Mouse (Mus musculus): ENCODE measurements around the gene Setd2. TPM values are rescaled to one million over a fixed set of nuclear protein-coding genes. Genes with fewer than 3 reads are reported as not detected.

Gene Setd2
- 43.3 and 45.0 TPM in 2 replicates for polyA plus RNA-seq (2015; fragmentation: Nextera tagmentation; extraction: Ambion mirVana)

DNA sequence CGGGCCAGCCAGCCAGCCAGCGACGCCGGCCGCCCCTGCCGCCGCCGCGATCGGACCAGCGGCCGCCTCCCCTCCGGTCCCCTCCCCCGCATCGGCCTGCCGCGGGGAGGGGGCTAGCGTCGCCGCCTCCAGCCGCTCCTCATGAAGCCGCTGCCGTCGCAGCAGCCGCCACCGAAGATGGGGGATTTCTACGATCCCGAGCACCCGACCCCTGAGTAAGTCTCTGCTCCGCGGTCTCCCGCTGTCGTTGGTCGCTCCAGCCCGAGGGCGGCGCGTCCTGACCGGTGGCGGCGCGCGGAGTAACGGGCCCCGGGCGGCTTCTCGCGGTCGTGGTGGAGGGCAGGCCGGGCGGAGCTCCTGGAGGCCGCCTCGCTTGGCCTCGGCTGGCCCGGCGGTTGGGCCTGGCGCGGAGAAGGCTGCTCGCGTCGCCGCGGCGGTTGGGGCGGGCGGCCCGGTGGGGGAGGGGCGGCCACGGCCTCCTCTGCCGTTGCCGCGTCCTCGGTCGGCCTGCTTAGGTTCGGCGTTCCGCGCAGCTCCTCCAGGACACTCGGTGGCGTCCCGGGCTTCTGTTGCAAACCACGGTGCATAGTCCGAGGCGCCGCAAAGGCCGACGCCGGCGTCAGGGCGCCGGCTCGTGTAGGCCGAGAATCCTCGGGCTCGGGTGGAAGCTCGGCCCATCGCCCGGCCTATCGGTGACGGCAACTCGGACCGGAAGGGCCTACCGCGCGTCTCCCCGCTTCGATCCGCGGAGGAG, at the start of gene Setd2:
TSS of gene Setd2 (plus strand) at position 60 of the 754 bp plus-strand sequence.
- no peaks in the 10 kb centered on the region for H3K27me3 ChIP-seq
- H3K36me3 ChIP-seq, result peaks cover 4% of the 10 kb centered on the region
- H3K27ac ChIP-seq, result peak within 1 kb of the TSS; percentile 100
- no peaks in the 10 kb centered on the region for H3K9me3 ChIP-seq
- under 1% methylated on average over 70 of the region's 109 CpGs for WGBS
- H3K9ac ChIP-seq, result peak within 1 kb of the TSS; percentile 100
- H3K4me2 ChIP-seq (replicated peaks), result peak within 1 kb of the TSS; percentile 85
- peak; percentile 33 for ATAC-seq (ENCODE audit: low FRiP score, low read depth)
- H3K4me3 ChIP-seq, result peak within 1 kb of the TSS; percentile 97
- H3K4me1 ChIP-seq, result peaks cover 33% of the 10 kb centered on the region

DNA sequence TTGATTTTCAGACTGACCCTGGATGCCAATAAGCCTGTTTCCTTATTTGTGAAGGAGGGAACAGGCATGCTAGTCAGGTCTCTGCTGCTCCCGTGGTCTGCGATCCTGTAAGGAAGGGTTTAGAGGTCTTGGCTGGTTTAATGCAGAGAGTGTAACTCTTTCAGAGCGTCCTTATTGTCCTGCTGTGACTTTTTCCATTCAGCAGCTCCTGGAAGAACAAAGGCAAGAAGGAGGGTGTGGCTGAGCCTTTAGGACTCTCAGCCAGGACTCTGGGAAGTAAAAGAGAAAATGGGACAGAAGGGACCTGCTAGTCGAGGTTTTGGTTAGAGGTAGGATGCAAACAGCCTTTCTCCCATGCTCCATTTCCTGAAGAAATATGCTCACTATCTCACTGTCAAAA, 43.6 kb upstream of the Setd2 start:
- no peak overlapping the region for H3K4me3 ChIP-seq
- H3K27ac ChIP-seq, result no peak overlapping the region
- no peaks in the 10 kb centered on the region for H3K27me3 ChIP-seq
- H3K36me3 ChIP-seq, result no peaks in the 10 kb centered on the region
- no peak for ATAC-seq (ENCODE audit: low FRiP score, low read depth)
- H3K9me3 ChIP-seq, result peaks cover 7% of the 10 kb centered on the region
- H3K9ac ChIP-seq, result no peak overlapping the region; the same call in 1 of the 2 replicates
- no peak overlapping the region for H3K4me2 ChIP-seq (replicated peaks)
- no peaks in the 10 kb centered on the region for H3K4me1 ChIP-seq
- WGBS, result 65% methylated on average over 4 of the region's 4 CpGs

DNA sequence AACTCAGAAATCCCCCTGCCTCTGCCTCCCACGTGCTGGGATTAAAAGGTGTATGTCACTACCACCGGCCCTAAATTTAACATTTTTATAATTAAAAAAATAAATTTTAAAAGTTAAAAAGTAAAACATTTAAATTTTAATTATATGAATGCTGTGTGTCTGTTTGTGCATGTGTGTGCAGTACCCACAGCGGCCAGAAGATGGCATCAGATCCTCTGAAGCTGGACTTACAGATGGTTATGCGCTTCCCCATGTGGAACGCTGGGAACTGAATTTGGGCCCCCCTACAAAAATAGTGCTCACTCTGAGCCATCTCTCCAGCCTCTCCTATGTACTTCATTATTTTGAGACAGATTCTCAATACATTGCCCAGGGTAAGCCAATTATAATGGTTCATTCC, 41.5 kb upstream of the Setd2 start:
- Histone ChIP-seq H3K9ac (no peak overlapping the region), H3K27ac (no peak overlapping the region), H3K27me3 (no peaks in the 10 kb centered on the region), H3K36me3 (no peaks in the 10 kb centered on the region), H3K9me3 (peaks cover 7% of the 10 kb centered on the region), H3K4me1 (no peaks in the 10 kb centered on the region), H3K4me2 (replicated peaks) (no peak overlapping the region), H3K4me3 (no peak overlapping the region)
- ATAC-seq (ENCODE audit: low FRiP score, low read depth), result no peak
- WGBS, result 57% methylated on average over 5 of the region's 5 CpGs

DNA sequence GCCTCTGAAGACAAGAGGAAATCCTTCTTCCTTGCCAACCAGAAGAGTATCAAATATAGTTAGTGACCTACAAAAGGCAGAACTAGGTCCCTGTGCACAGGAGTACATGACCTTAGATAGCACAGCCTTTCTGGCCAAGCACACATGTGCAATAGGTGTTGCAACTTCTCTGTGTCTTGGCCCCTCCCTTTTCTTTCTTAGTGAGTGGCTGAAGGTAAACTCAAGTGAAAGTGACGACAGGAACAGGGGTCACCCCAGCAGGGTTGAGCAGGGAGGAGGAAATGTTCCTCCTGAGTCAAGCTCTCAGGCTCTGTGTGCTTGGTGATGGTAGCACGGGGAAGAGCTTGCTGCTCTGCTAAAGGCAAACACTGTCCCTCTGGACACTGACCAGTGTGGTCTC, 6.7 kb upstream of the Setd2 start:
- no peaks in the 10 kb centered on the region for H3K36me3 ChIP-seq
- H3K9me3 ChIP-seq, result no peaks in the 10 kb centered on the region
- ATAC-seq (ENCODE audit: low FRiP score, low read depth), result no peak
- no peak overlapping the region for H3K4me3 ChIP-seq
- H3K4me2 ChIP-seq (replicated peaks), result no peak overlapping the region
- 46% methylated on average over 2 of the region's 2 CpGs for whole genome bisulfite sequencing
- no peaks in the 10 kb centered on the region for H3K27me3 ChIP-seq
- H3K27ac ChIP-seq, result no peak overlapping the region
- no peak overlapping the region for H3K9ac ChIP-seq
- 0 out of 2 replicates have a peak, but pooled peaks cover 2% of the 10 kb centered on the region for H3K4me1 ChIP-seq

DNA sequence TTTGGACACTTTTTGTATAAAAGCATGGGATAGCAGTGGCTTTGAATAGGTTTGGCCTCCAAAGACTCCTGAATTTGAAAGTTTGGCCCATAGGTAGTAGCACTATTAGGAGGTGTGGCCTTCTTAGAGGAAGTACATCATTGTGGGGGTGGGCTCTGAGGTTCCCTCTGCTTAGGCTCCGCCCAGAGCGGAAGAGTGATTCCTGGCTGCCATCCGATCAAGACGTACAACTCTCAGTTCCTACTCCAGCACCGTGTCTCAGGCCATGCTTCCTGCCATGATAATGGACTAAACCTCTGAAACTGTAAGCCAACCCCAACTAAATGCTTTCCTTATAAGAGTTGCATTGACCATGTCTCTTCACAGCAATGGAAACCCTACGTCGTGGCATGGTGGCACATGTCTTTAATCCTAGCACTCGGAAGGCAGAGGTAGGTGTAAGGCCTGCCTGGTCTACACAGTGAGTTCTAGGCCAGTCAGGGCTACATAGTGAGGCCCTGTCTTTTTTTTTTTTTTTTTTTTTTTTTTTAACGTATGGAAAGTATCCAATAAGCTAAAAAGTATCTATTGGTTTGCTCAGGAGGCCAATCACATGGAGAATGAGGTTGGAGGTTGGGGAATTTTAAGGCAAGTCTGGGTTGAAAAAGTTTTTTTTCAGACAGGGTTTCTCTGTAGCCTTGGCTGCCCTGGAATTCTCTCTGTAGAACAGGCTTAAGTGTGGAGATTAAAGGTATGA, 3.2 kb upstream of the Setd2 start:
- WGBS, result 47% methylated on average over 9 of the region's 9 CpGs
- Histone ChIP-seq H3K27ac (no peak overlapping the region), H3K9ac (no peak overlapping the region), H3K4me1 (peaks cover 14% of the 10 kb centered on the region), H3K4me2 (replicated peaks) (no peak overlapping the region), H3K36me3 (no peaks in the 10 kb centered on the region), H3K27me3 (no peaks in the 10 kb centered on the region), H3K9me3 (no peaks in the 10 kb centered on the region), H3K4me3 (no peak overlapping the region)
- ATAC-seq (ENCODE audit: low FRiP score, low read depth), result no peak

DNA sequence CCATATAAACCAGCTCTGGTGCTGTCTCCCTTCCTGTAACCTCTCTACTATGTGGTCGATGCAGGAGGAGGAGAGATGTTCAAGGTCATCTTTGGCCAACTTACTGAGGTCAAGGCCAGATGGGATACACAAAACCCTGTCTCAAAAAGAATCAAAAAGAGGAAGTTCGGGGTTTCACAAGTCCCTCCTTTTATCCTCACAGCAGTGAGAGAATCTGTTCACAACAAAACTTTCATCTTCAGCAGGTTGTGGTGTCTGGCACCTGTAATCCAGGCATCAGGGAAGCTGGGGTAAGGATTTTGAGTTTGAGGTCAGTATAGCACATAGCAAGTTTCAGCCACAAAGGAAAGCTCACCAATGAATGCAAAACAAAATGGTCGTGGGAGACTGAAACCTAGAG, 1.7 kb upstream of the Setd2 start:
- Histone ChIP-seq H3K27me3 (no peaks in the 10 kb centered on the region), H3K9me3 (no peaks in the 10 kb centered on the region), H3K9ac (no peak overlapping the region), H3K36me3 (no peaks in the 10 kb centered on the region), H3K27ac (no peak overlapping the region), H3K4me3 (no peak overlapping the region), H3K4me1 (peaks cover 28% of the 10 kb centered on the region), H3K4me2 (replicated peaks) (no peak overlapping the region; the same call in 1 of the 2 replicates)
- ATAC-seq (ENCODE audit: low FRiP score, low read depth), result no peak
- 72% methylated on average over 3 of the region's 3 CpGs for WGBS

DNA sequence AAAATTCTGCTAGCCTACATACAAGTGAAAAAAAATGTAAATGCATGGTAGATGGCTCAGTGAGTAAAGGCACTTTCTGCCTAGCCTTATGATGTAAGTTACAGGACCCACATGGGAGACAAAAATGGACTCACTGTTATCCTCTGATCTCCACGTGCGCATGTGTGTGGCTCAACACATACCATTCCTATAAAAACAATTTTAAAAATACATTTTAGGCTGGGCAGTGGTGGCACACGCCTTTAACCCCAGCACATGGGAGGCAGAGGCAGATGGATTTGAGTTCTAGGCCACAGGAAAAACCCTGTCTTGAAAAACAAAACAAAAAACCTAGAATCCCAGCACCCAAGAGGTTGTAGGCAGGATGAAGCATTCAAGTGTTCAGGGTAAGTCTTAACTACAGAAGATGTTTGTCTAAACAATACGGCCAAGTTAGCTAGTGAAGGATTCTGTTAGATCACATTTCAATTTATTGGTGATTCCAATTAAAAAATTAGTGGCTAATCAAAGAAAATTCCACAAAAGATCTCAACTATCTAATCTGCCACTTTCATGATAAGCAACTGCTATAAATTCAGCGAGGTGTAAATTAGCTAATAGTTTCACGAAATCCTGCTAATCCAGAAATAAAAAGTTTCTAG, 1.1 kb upstream of the Setd2 start:
- Histone ChIP-seq H3K4me2 (replicated peaks) (peak overlapping the region; percentile 61), H3K27me3 (no peaks in the 10 kb centered on the region), H3K9ac (peak overlapping the region; percentile 43; the same call in 1 of the 2 replicates), H3K4me3 (peak overlapping the region; percentile 97), H3K36me3 (no peaks in the 10 kb centered on the region; the same call in 1 of the 2 replicates), H3K4me1 (peaks cover 33% of the 10 kb centered on the region), H3K9me3 (no peaks in the 10 kb centered on the region), H3K27ac (peak overlapping the region; percentile 100; the same call in 1 of the 2 replicates)
- no peak for ATAC-seq (ENCODE audit: low FRiP score, low read depth)
- 20% methylated on average over 6 of the region's 6 CpGs for WGBS

DNA sequence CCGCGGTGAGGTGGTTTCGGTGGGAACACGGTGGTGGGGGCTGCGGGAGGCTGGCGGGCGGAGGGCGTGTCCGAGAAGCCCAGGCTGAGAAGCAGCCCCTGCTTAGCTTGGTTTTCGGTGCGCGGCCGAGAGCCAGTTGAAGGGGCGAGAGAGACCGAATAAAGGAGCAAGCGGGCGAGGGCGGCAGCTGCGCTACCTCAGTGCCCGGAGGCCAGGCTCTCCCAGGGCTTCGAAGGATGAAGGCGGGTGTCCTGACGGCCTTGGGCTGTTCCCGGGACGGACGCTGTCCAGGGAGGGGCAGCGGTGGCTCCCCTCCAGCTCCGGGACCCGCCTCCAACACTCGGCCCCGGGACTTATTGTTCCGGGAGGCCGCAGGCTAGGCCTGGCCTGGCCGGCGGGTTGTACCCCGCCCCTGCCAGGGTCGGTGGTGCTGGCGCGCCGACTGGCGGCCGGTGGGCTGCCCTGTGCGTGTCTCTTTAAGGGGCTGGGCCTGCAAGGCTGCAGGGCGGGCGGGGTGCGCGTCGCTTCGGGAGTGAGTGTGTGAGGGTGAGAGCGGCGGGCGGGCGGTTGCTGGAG, 395 bp upstream of the Setd2 start:
- H3K4me3 ChIP-seq, result peak overlapping the region; percentile 97
- ATAC-seq (ENCODE audit: low FRiP score, low read depth), result peak; percentile 98

DNA sequence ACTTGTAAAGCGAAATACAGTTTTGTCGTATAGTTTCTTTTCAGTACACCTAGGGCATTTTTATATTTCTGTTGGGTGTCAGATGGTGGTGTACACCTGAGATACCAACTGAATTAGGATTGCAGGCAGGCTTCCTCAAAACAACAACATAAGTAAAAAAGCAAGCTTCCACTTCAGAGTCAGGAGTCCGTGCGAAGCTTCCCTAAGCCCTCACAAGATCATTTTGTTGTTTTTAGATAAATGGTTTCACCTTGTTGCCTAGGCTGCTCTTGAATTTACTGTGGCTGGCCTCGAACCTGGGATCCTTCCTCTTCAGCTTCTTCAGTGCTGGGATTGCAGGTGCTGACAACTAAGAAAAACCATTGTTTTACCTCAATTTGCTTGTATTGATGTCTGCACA, 1.2 kb downstream of the Setd2 start:
- H3K27me3 ChIP-seq, result no peaks in the 10 kb centered on the region
- H3K4me2 ChIP-seq (replicated peaks), result peak overlapping the region; percentile 85
- H3K36me3 ChIP-seq, result peaks cover 7% of the 10 kb centered on the region
- peak overlapping the region; percentile 100 for H3K9ac ChIP-seq
- peak overlapping the region; percentile 97 for H3K4me3 ChIP-seq
- WGBS, result 40% methylated on average over 5 of the region's 5 CpGs
- H3K9me3 ChIP-seq, result no peaks in the 10 kb centered on the region
- no peak for ATAC-seq (ENCODE audit: low FRiP score, low read depth)
- peaks cover 33% of the 10 kb centered on the region for H3K4me1 ChIP-seq
- H3K27ac ChIP-seq, result no peak overlapping the region

More for the DNA sequence above, 395 bp upstream of the Setd2 start:
- no peaks in the 10 kb centered on the region; the same call in 1 of the 2 replicates for H3K36me3 ChIP-seq
- H3K4me1 ChIP-seq, result peaks cover 33% of the 10 kb centered on the region
- H3K27me3 ChIP-seq, result no peaks in the 10 kb centered on the region
- H3K4me2 ChIP-seq (replicated peaks), result peak overlapping the region; percentile 61
- peak overlapping the region; percentile 100 for H3K9ac ChIP-seq
- under 1% methylated on average over 45 of the region's 53 CpGs for WGBS
- H3K9me3 ChIP-seq, result no peaks in the 10 kb centered on the region
- H3K27ac ChIP-seq, result peak overlapping the region; percentile 100

DNA sequence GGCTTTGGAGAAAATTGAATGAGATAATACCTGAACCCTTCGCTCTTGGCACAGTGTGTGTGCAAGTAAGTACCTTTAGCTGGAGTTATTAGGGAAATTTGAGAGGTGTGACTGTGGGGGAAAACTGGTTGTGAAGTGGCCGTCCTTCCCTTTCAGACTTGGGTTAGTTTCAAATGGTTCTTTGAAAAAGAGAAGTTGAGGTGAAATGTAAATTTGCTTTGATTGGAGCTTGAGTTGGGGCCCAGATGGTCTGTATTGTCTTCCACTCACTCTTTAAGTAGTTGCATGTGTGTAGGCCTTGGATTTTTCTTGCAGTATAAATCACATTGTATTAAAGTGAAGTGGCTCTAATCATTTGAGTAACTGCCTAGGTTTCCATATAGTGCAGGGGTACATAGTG, 2.7 kb downstream of the Setd2 start:
- H3K27me3 ChIP-seq, result no peaks in the 10 kb centered on the region
- H3K4me2 ChIP-seq (replicated peaks), result peak overlapping the region; percentile 85
- no peak for ATAC-seq (ENCODE audit: low FRiP score, low read depth)
- H3K9me3 ChIP-seq, result no peaks in the 10 kb centered on the region
- H3K4me3 ChIP-seq, result peak overlapping the region; percentile 97; the same call in 1 of the 2 replicates
- H3K27ac ChIP-seq, result no peak overlapping the region
- peaks cover 7% of the 10 kb centered on the region for H3K36me3 ChIP-seq
- peaks cover 33% of the 10 kb centered on the region for H3K4me1 ChIP-seq
- 63% methylated on average over 2 of the region's 2 CpGs for WGBS
- peak overlapping the region; percentile 43; the same call in 1 of the 2 replicates for H3K9ac ChIP-seq

DNA sequence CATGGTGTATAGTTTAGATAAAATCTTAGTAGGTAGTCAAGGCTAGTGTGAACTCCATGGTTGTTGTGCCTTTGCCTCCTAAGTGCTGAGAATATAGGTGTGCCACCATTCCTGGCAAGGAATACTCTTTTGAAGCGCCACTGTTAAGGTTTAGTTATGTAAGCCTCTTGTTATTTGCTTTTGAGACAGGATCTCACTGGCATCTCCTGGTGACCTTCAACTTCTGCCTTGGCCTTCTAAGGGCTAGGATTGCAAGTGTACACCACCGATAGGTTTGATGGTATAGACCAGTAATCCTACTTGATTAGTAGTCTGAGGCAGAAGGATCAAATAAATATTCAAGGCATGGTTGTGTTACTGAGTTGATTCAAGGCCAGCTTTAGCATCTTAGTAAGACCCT, 4.2 kb downstream of the Setd2 start:
- Histone ChIP-seq H3K4me1 (peaks cover 26% of the 10 kb centered on the region), H3K27ac (no peak overlapping the region), H3K9ac (no peak overlapping the region), H3K27me3 (no peaks in the 10 kb centered on the region), H3K9me3 (no peaks in the 10 kb centered on the region), H3K4me2 (replicated peaks) (no peak overlapping the region), H3K4me3 (no peak overlapping the region), H3K36me3 (peaks cover 7% of the 10 kb centered on the region)
- no peak for ATAC-seq (ENCODE audit: low FRiP score, low read depth)
- 97% methylated on average over 2 of the region's 2 CpGs for WGBS

DNA sequence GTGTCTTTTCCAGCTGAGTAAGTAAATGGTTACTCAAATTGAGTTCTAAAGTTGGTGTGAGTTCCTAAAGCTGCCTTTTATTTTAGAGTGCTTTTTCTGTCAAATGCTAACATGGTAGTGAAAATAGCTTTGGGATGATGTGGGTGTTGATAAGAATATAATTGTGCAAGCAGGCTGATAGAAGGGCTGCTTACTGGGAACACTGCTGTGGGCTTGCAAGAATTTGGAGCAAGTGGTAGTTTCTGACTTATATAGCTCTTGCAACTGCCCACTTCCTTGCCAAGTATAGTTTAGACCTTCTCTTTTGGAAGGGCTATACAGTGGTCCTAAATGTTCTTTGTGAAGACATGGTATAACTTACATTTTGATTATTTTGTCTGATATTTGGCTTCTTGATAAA, 6.1 kb downstream of the Setd2 start:
- Histone ChIP-seq H3K4me1 (peaks cover 26% of the 10 kb centered on the region), H3K36me3 (peaks cover 13% of the 10 kb centered on the region), H3K27ac (no peak overlapping the region), H3K4me3 (no peak overlapping the region), H3K9ac (no peak overlapping the region), H3K4me2 (replicated peaks) (no peak overlapping the region), H3K9me3 (no peaks in the 10 kb centered on the region), H3K27me3 (no peaks in the 10 kb centered on the region)
- no peak for ATAC-seq (ENCODE audit: low FRiP score, low read depth)

Data from limb, embryonic 13.5 days (tissue).